Mouse (Mus musculus) megakaryocyte, embryonic 14.5 days (primary cell): ENCODE measurements around the gene 4933402J07Rik.

Experiments
- FLI1 ChIP-seq: IDR thresholded peaks from 2 replicates; pipeline ENCODE4 v1.6.1; 2012; ENCODE audit warnings: low read length, inconsistent platforms, mixed read lengths
- GATA1 ChIP-seq: IDR thresholded peaks from 3 replicates; pipeline ENCODE4 v1.6.1; 2012; ENCODE audit warnings: mixed read lengths, low read length, inconsistent platforms, borderline replicate concordance

DNA sequence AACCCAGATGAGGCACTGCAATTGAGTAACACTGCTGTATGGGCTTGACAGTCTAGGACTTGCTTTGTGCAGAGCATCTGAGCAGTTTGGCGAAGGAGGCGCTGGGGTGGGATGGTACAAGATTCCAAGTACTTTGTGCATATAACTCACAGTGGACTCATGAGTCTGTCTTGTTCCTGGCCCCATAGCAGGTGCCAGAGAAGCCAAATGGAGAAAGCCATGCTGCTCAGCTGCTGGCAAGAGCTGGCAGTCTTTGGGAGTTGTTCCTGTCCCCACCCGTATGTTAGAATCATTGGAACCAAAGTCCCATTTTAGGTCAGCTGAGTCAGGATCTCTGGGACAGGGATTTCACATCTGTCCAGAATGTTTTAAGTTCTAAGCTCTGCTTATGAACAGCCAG, 46.5 kb upstream of the 4933402J07Rik start:
- TF ChIP-seq GATA1, result no peak
- TF ChIP-seq FLI1, result no peak
